Mouse (Mus musculus) liver, embryonic 15.5 days (tissue): ENCODE results near the gene Ybx1. TPM values are rescaled to one million over a fixed set of nuclear protein-coding genes. Genes with fewer than 3 reads are reported as not detected.

ENCODE experiments used
- ATAC-seq: fragments of 200-750 bp; cut with Nextera tagmentation; 2 replicates; pipeline ENCODE4 v1.8.0; 2017; ENCODE audit warnings: moderate number of reproducible peaks, mild to moderate bottlenecking, moderate library complexity; ENCODE audit not compliant: insufficient read depth
- H3K27ac ChIP-seq: fragments of 300-500 bp; sonication (generic); replicated peaks from 2 replicates; pipeline ENCODE4 v1.5.1; 2015; ENCODE audit warnings: mild to moderate bottlenecking, inconsistent platforms
- H3K27me3 ChIP-seq: fragments of 300-500 bp; sonication (generic); 2 replicates; pipeline ENCODE4 v1.6.1; 2015; ENCODE audit warnings: mild to moderate bottlenecking, inconsistent platforms
- H3K36me3 ChIP-seq: fragments of 300-500 bp; sonication (generic); replicated peaks from 2 replicates; pipeline ENCODE4 v1.6.1; 2015; ENCODE audit warnings: moderate library complexity, mild to moderate bottlenecking, inconsistent platforms
- H3K4me1 ChIP-seq: fragments of 300-500 bp; sonication (generic); replicated peaks from 2 replicates; pipeline ENCODE4 v1.6.1; 2015; ENCODE audit warnings: inconsistent platforms
- H3K4me2 ChIP-seq: fragments of 300-500 bp; sonication (generic); 2 replicates; pipeline ENCODE4 v1.6.1; 2015; ENCODE audit warnings: moderate library complexity, mild to moderate bottlenecking, inconsistent platforms
- H3K4me3 ChIP-seq: fragments of 300-500 bp; sonication (generic); replicated peaks from 2 replicates; pipeline ENCODE4 v1.5.1; 2015; ENCODE audit warnings: mild to moderate bottlenecking, inconsistent platforms
- H3K9ac ChIP-seq: fragments of 300-500 bp; sonication (generic); 2 replicates; pipeline ENCODE4 v1.6.1; 2015; ENCODE audit warnings: moderate library complexity, mild to moderate bottlenecking, inconsistent platforms
- H3K9me3 ChIP-seq: fragments of 300-500 bp; sonication (generic); replicated peaks from 2 replicates; pipeline ENCODE4 v1.6.1; 2016; ENCODE audit warnings: inconsistent platforms
- WGBS: fragments of 180-500 bp; shearing (Covaris S2); methylation state at CpG from one replicate; pipeline ENCODE4 v1.1.7; 2015; ENCODE audit warnings: mixed read lengths; ENCODE audit not compliant: insufficient replicate concordance; 5-methylcytosine and 5-hydroxymethylcytosine counted together
- polyA plus RNA-seq: library from polyadenylated mRNA; unstranded; fragments of >200 nt; fragmentation: Nextera tagmentation; extraction: Ambion mirVana; gene quantifications from 2 replicates; pipeline ENCODE4 v1.2.1, GENCODE M21; 2015

Ybx1 gene
- polyA plus RNA-seq, 1 experiment from 2014 or later = 221 TPM

DNA sequence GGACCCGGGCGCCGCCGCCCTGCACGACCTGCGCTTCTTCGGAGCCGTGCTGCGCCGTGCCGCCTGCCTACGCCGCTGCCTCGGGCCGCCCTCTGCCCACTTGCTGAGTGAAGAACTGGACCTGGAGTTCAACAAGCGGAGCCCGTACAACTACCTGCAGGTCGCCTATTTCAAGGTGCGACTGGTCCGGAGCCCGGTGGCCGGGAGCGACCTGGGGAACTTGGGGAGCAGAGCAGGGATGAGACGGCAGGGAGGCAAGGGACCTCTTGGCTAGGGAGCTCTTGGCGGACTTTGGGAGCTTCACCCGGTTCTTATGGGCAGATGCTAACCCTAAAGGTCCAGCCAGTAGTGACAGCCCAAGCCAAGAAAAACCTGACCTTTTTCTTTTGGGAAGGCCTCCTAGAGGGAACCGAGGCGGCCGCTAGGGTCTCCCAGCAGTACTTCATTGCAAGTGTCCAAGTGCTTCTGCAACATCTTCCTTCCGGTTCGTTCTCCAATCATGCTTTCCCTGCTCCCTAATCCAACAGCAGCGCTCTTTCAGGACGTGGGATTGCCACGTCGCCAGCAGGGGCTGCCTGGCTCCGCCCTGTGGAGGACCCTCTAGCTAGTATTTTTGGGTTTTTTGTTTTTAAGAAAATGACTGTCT, 61.0 kb downstream of the Ybx1 start:
- peaks cover 29% of the 10 kb centered on the region for H3K4me1 ChIP-seq
- H3K36me3 ChIP-seq = peaks cover 2% of the 10 kb centered on the region; the same call in 1 of the 2 replicates
- peak; percentile 47 for ATAC-seq
- H3K4me2 ChIP-seq = peak overlapping the region; percentile 100
- under 1% methylated on average over 36 of the region's 36 CpGs for WGBS
- peak overlapping the region; percentile 42; the same call in 1 of the 2 replicates for H3K27ac ChIP-seq
- peak overlapping the region; percentile 75 for H3K4me3 ChIP-seq
- H3K9me3 ChIP-seq = no peaks in the 10 kb centered on the region
- peaks cover 17% of the 10 kb centered on the region for H3K27me3 ChIP-seq
- peak overlapping the region; percentile 75 for H3K9ac ChIP-seq

DNA sequence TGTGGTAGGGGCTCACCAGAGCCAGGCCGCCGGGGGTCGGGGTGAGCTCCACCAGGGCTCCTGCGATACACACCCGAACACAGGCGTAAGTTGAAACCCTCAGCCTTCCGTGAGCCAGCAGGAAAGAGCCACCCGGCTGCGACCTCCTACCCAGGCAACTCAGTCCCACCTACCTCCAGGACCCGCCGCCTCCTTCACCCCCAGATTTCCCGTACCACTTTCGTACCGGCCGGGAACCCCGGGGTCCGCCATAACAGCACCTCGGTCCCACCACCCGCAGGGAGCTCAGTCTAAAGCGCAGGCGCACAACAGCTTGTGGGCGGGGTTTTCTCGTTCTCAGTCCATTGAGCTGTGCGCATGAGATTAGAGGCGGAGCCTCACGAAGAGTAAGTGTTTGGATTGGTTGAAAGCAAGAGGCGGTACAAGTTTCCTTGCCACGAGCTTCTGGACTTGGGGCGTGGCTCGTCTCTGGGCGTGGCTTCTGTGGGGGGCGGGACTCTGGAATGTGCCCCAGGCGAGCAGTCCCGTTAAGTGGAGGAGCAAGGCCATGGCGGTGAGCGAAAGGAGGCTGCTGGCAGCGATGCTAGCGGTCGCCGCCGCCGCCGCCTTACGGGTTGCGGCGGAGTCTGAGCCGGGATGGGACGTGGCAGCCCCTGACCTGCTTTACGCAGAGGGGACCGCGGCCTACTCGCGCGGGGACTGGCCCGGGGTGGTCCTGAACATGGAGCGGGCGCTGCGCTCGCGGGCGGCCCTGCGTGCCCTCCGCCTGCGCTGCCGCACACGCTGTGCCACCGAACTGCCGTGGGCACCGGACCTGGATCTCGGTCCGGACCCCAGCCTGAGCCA, 61.8 kb downstream of the Ybx1 start, which contains the start of the genes AU022252 and P3h1:
AU022252 (minus strand) TSS at position 303 of the 846 bp plus-strand sequence.
P3h1 (plus strand) TSS at position 506 of the 846 bp plus-strand sequence.
- Histone ChIP-seq H3K27me3 (peaks cover 17% of the 10 kb centered on the region), H3K9me3 (no peaks in the 10 kb centered on the region), H3K9ac (peak within 1 kb of the TSS; percentile 75), H3K4me3 (peak within 1 kb of the TSS; percentile 75), H3K27ac (peak within 1 kb of the TSS; percentile 49), H3K36me3 (peaks cover 10% of the 10 kb centered on the region), H3K4me1 (peaks cover 29% of the 10 kb centered on the region), H3K4me2 (peak within 1 kb of the TSS; percentile 100)
- peak; percentile 96 for ATAC-seq
- under 1% methylated on average over 71 of the region's 71 CpGs for WGBS

Other genes starting within 250 kb of the Ybx1 start
- gene Slc2a1, start 185.9 kb downstream of the Ybx1 start, polyA plus RNA-seq = 293 and 326 TPM in 2 replicates
- 2.2 and 2.5 TPM in 2 replicates for gene Zfp691, start 120.4 kb downstream of the Ybx1 start, polyA plus RNA-seq
- 386 and 428 TPM in 2 replicates for gene Ermap, start 104.6 kb downstream of the Ybx1 start, polyA plus RNA-seq
- 82.6 and 91.9 TPM in 2 replicates for gene Svbp, start 99.3 kb downstream of the Ybx1 start, polyA plus RNA-seq
- gene Tmem269, start 76.4 kb downstream of the Ybx1 start, polyA plus RNA-seq = not detected in 2 replicates
- 11.4 and 11.5 TPM in 2 replicates for gene AU022252, start 61.9 kb downstream of the Ybx1 start, polyA plus RNA-seq
- gene P3h1, start 61.7 kb downstream of the Ybx1 start, polyA plus RNA-seq = 8.0 and 9.2 TPM in 2 replicates
- gene Cldn19, start 39.2 kb downstream of the Ybx1 start, polyA plus RNA-seq = not detected in 2 replicates
- 44.8 and 53.9 TPM in 2 replicates for gene Ppih, start 25.9 kb upstream of the Ybx1 start, polyA plus RNA-seq
- gene Ccdc30, start 120.9 kb upstream of the Ybx1 start, polyA plus RNA-seq = 1.1 and 1.5 TPM in 2 replicates
- 13.0 and 14.5 TPM in 2 replicates for gene Ppcs, start 127.8 kb upstream of the Ybx1 start, polyA plus RNA-seq
- 0.09 and 0.13 TPM in 2 replicates for gene Zmynd12, start 128.2 kb upstream of the Ybx1 start, polyA plus RNA-seq
- gene Rimkla, start 198.0 kb upstream of the Ybx1 start, polyA plus RNA-seq = not detected in 2 replicates
- 4.9 and 5.6 TPM in 2 replicates for gene Foxj3, start 242.4 kb upstream of the Ybx1 start, polyA plus RNA-seq
- 1.3 and 1.4 TPM in 2 replicates for gene Frg2f1, start 244.9 kb upstream of the Ybx1 start, polyA plus RNA-seq